Mouse (Mus musculus) liver, adult 2 months (tissue): ENCODE results near the gene Bace1.

ENCODE experiments used
- CTCF ChIP-seq: fragments of 200-500 bp; IDR thresholded peaks from 2 replicates; pipeline ENCODE4 v1.5.1; 2011; ENCODE audit warnings: low read depth, low read length, control low read depth
- POLR2A ChIP-seq: fragments of 200-500 bp; IDR thresholded peaks from 2 replicates; pipeline ENCODE4 v1.6.1; 2011; ENCODE audit warnings: low read length, control low read depth; ENCODE audit not compliant: insufficient read depth; ENCODE audit errors: extremely low read depth

- TF ChIP-seq POLR2A (no peak), CTCF (no peak)
These were observed 11.4 kb downstream of the Bace1 start for GRCm38 (mm10) chr9:45849528-45850408.
